Mouse (Mus musculus): Measurements from ENCODE around the gene Synj1. TPM values are rescaled to one million over a fixed set of nuclear protein-coding genes. Genes with fewer than 3 reads are reported as not detected.

The Synj1 gene
- total and polyA plus RNA-seq, 3 experiments, result 4.6 to 20.7 (median 8.1) TPM

- H3K4me3 ChIP-seq (replicated peaks in 1 of 3; ENCODE audit: low read depth in 2 of 3, low read length in 2 of 3, poor library complexity in 1 of 3), result no peak overlapping the region
- no peak for DNase-seq (ENCODE audit: extremely low read depth)
- H3K36me3 ChIP-seq (replicated peaks in 1 of 2; ENCODE audit: control insufficient read depth in 1 of 2, insufficient read depth in 1 of 2, low read length in 1 of 2), result no peaks in the 10 kb centered on the region
- TF ChIP-seq JUND (conservative IDR thresholded peaks at IDR 0.05; ENCODE audit: low read depth, low read length), result no peak
- TF ChIP-seq SIN3A (IDR thresholded peaks at IDR 0.05; ENCODE audit: low read length), result no peak
- TF ChIP-seq ETS1 (conservative IDR thresholded peaks at IDR 0.05; ENCODE audit: low read depth, low read length), result no peak
- TF ChIP-seq NRF1 (IDR thresholded peaks at IDR 0.05; ENCODE audit: low read depth, low read length), result no peak
- TF ChIP-seq PAX5 (IDR thresholded peaks at IDR 0.05; ENCODE audit: low read length), result no peak
- no peak for TF ChIP-seq SMC3 (IDR thresholded peaks at IDR 0.05; ENCODE audit: low read depth, low read length)
- TF ChIP-seq CHD2 (IDR thresholded peaks at IDR 0.05; ENCODE audit: low read length), result no peak
- no peak for TF ChIP-seq USF2 (conservative IDR thresholded peaks at IDR 0.05; ENCODE audit: low read depth, low read length)
- TF ChIP-seq E2F4 (IDR thresholded peaks at IDR 0.05; ENCODE audit: insufficient replicate concordance, low read depth, low read length), result no peak
- no peak for TF ChIP-seq ZNF384 (IDR thresholded peaks at IDR 0.05; ENCODE audit: low read depth, low read length)
- TF ChIP-seq POLR2A (IDR thresholded peaks at IDR 0.05; ENCODE audit: low read depth, low read length), result no peak
- no peak for TF ChIP-seq MYC (IDR thresholded peaks at IDR 0.05; ENCODE audit: low read depth, low read length)
- no peak for TF ChIP-seq KAT2A (IDR thresholded peaks at IDR 0.05; ENCODE audit: insufficient replicate concordance, low read length)
- no peak for TF ChIP-seq MEF2A (IDR thresholded peaks at IDR 0.05; ENCODE audit: borderline replicate concordance, low read depth, low read length)
- TF ChIP-seq JUN (IDR thresholded peaks at IDR 0.05; ENCODE audit: insufficient read depth, low read depth, low read length), result no peak
- no peak for TF ChIP-seq MAZ (IDR thresholded peaks at IDR 0.05; ENCODE audit: low read depth, low read length)
- no peak for TF ChIP-seq MAX (IDR thresholded peaks at IDR 0.05; ENCODE audit: low read length)
- no peak for TF ChIP-seq ZC3H11A (IDR thresholded peaks at IDR 0.05; ENCODE audit: low read depth, low read length)
- TF ChIP-seq BHLHE40 (IDR thresholded peaks at IDR 0.05; ENCODE audit: low read depth, low read length), result no peak
- no peak for TF ChIP-seq POLR2AphosphoS2 (IDR thresholded peaks at IDR 0.05; ENCODE audit: low read depth, low read length)
- H3K9ac ChIP-seq (ENCODE audit: insufficient read depth, low read depth), result no peak overlapping the region
- no peaks in the 10 kb centered on the region for H3K79me2 ChIP-seq (replicated peaks; ENCODE audit: control insufficient read depth, extremely low read depth, insufficient read depth, poor library complexity, severe bottlenecking)
- dilution Hi-C loops (cut with MboI; ENCODE audit: extremely low pct_ligation_motif_present, extremely low pct_unique_long_range_greater_than_20kb, low sequenced_read_pairs), result no loop called here
- no peak overlapping the region for H3K27ac ChIP-seq (ENCODE audit: insufficient read depth, low read depth)
- H3K4me1 ChIP-seq (ENCODE audit: control insufficient read depth in 1 of 2, insufficient read depth in 2 of 2), result peaks cover 4 to 12% of the 10 kb centered on the region in 2 experiments
- H3K4me2 ChIP-seq (ENCODE audit: insufficient read depth, low read depth, poor library complexity, severe bottlenecking), result no peak overlapping the region; the same call in 1 of the 2 replicates
- H3K9me3 ChIP-seq (replicated peaks; ENCODE audit: low read length), result peaks cover 9% of the 10 kb centered on the region
- in situ Hi-C loops (cut with MboI; ENCODE audit: low pct_ligation_motif_present, low pct_unique_long_range_greater_than_20kb, low sequenced_read_pairs), result no loop called here
- peaks cover 71% of the 10 kb centered on the region for H3K27me3 ChIP-seq (replicated peaks)
Measured at GRCm38 (mm10) chr16:90893019-90893418, 118.1 kb downstream of the Synj1 start.

- Histone ChIP-seq H3K79me2 (replicated peaks; ENCODE audit: control insufficient read depth, extremely low read depth, insufficient read depth, poor library complexity, severe bottlenecking) (no peaks in the 10 kb centered on the region), H3K36me3 (replicated peaks in 1 of 2; ENCODE audit: control insufficient read depth in 1 of 2, insufficient read depth in 1 of 2, low read length in 1 of 2) (no peaks in the 10 kb centered on the region), H3K9ac (ENCODE audit: insufficient read depth, low read depth) (no peak overlapping the region), H3K4me2 (ENCODE audit: insufficient read depth, low read depth, poor library complexity, severe bottlenecking) (peak overlapping the region; percentile 52), H3K9me3 (replicated peaks; ENCODE audit: low read length) (peaks cover 16% of the 10 kb centered on the region), H3K27ac (ENCODE audit: insufficient read depth, low read depth) (no peak overlapping the region), H3K4me3 (replicated peaks in 1 of 3; ENCODE audit: low read depth in 2 of 3, low read length in 2 of 3, poor library complexity in 1 of 3) (no peak overlapping the region), H3K4me1 (ENCODE audit: control insufficient read depth in 1 of 2, insufficient read depth in 2 of 2) (peaks cover 4 to 12% of the 10 kb centered on the region in 2 experiments), H3K27me3 (replicated peaks) (peaks cover 64% of the 10 kb centered on the region)
- DNase-seq (ENCODE audit: extremely low read depth), result peak; percentile 36
- dilution Hi-C loops (cut with MboI; ENCODE audit: extremely low pct_ligation_motif_present, extremely low pct_unique_long_range_greater_than_20kb, low sequenced_read_pairs) (no loop called here), in situ Hi-C loops (cut with MboI; ENCODE audit: low pct_ligation_motif_present, low pct_unique_long_range_greater_than_20kb, low sequenced_read_pairs) (no loop called here)
- TF ChIP-seq TBP (conservative IDR thresholded peaks at IDR 0.05; ENCODE audit: low read depth, low read length) (no peak), ETS1 (conservative IDR thresholded peaks at IDR 0.05; ENCODE audit: low read depth, low read length) (no peak), ZKSCAN1 (IDR thresholded peaks at IDR 0.05; ENCODE audit: borderline replicate concordance, low read depth, low read length) (no peak), GABPA (IDR thresholded peaks at IDR 0.05; ENCODE audit: insufficient replicate concordance, low read depth, low read length) (no peak), POLR2A (IDR thresholded peaks at IDR 0.05; ENCODE audit: low read depth, low read length) (no peak), CHD2 (IDR thresholded peaks at IDR 0.05; ENCODE audit: low read length) (no peak), NELFE (IDR thresholded peaks at IDR 0.05; ENCODE audit: low read depth, low read length) (0 out of 2 replicates have a peak, but pooled peaks have one; percentile 15)
Measured at GRCm38 (mm10) chr16:90892081-90892480, 119.0 kb downstream of the Synj1 start.
